Mouse (Mus musculus) hindbrain, embryonic 11.5 days (tissue): Measurements from ENCODE around the gene Vmn1r89. TPM values are rescaled to one million over a fixed set of nuclear protein-coding genes. Genes with fewer than 3 reads are reported as not detected.

Source experiments
- ATAC-seq: fragments of 200-750 bp; cut with Nextera tagmentation; 2 replicates; pipeline ENCODE4 v1.8.0; 2017; ENCODE audit warnings: mild to moderate bottlenecking, moderate TSS enrichment, moderate library complexity; ENCODE audit not compliant: low FRiP score
- DNase-seq: peaks from one replicate; pipeline ENCODE4 v3.0.0-alpha.2; 2015; ENCODE audit warnings: low spot score
- H3K27ac ChIP-seq: fragments of 300-500 bp; sonication (generic); 2 replicates; pipeline ENCODE4 v1.5.1; 2014; ENCODE audit warnings: mild to moderate bottlenecking, low read depth, low read length
- H3K27me3 ChIP-seq: fragments of 300-500 bp; sonication (generic); 2 replicates; pipeline ENCODE4 v1.6.1; 2014; ENCODE audit warnings: mild to moderate bottlenecking, low read length, moderate library complexity, mixed read lengths; ENCODE audit not compliant: control insufficient read depth, insufficient read depth
- H3K36me3 ChIP-seq: fragments of 300-500 bp; sonication (generic); 2 replicates; pipeline ENCODE4 v1.6.1; 2014; ENCODE audit warnings: mild to moderate bottlenecking, low read length, moderate library complexity, mixed read lengths; ENCODE audit not compliant: control insufficient read depth, insufficient read depth
- H3K4me1 ChIP-seq: fragments of 300-500 bp; sonication (generic); replicated peaks from 2 replicates; pipeline ENCODE4 v1.6.1; 2014; ENCODE audit warnings: low read length, mixed read lengths; ENCODE audit not compliant: control insufficient read depth, insufficient read depth
- H3K4me2 ChIP-seq: fragments of 300-500 bp; sonication (generic); replicated peaks from 2 replicates; pipeline ENCODE4 v1.6.1; 2014; ENCODE audit warnings: mild to moderate bottlenecking, low read depth, low read length
- H3K4me3 ChIP-seq: fragments of 300-500 bp; sonication (generic); 2 replicates; pipeline ENCODE4 v1.5.1; 2014; ENCODE audit warnings: low read depth, low read length
- H3K9ac ChIP-seq: fragments of 300-500 bp; sonication (generic); 2 replicates; pipeline ENCODE4 v1.6.1; 2014; ENCODE audit warnings: low read depth, low read length
- H3K9me3 ChIP-seq: fragments of 300-500 bp; sonication (generic); 2 replicates; pipeline ENCODE4 v1.6.1; 2016; ENCODE audit warnings: low read length; ENCODE audit not compliant: control insufficient read depth
- WGBS: fragments of 180-500 bp; shearing (Covaris S2); extraction: QIAGEN DNeasy Blood & Tissue Kit; methylation state at CpG from one replicate; pipeline ENCODE4 v1.1.7; 2014; 5-methylcytosine and 5-hydroxymethylcytosine counted together
- polyA plus RNA-seq: library from polyadenylated mRNA; unstranded; fragments of >200 nt; fragmentation: Nextera tagmentation; extraction: Ambion mirVana; gene quantifications from 2 replicates; pipeline ENCODE4 v1.2.1, GENCODE M21; 2014

Gene Vmn1r89
- polyA plus RNA-seq, result not detected in 2 replicates

GRCm38 (mm10) chr7:13212720-13213119 lies at the start of gene Vmn1r89:
Vmn1r89 (plus strand) TSS chr7:13213020.
- H3K27me3 ChIP-seq, result no peaks in the 10 kb centered on the region
- DNase-seq (no peak), ATAC-seq (no peak)
- no peaks in the 10 kb centered on the region for H3K4me1 ChIP-seq
- no peak within 1 kb of the TSS for H3K4me2 ChIP-seq
- no peak within 1 kb of the TSS for H3K27ac ChIP-seq
- H3K36me3 ChIP-seq, result no peaks in the 10 kb centered on the region
- no peaks in the 10 kb centered on the region for H3K9me3 ChIP-seq
- no peak within 1 kb of the TSS for H3K9ac ChIP-seq
- no peak within 1 kb of the TSS for H3K4me3 ChIP-seq

GRCm38 (mm10) chr7:13260746-13261700 lies 48.2 kb downstream of the Vmn1r89 start:
- WGBS, result 39% methylated on average over 50 of the region's 50 CpGs
- Histone ChIP-seq H3K27me3 (no peaks in the 10 kb centered on the region), H3K4me3 (no peak overlapping the region), H3K27ac (no peak overlapping the region), H3K4me2 (no peak overlapping the region), H3K36me3 (no peaks in the 10 kb centered on the region), H3K4me1 (no peaks in the 10 kb centered on the region), H3K9me3 (no peaks in the 10 kb centered on the region), H3K9ac (no peak overlapping the region)
- DNase-seq, result no peak
- 0 out of 2 replicates have a peak, but pooled peaks have one; percentile 33 for ATAC-seq

GRCm38 (mm10) chr7:13263851-13264250 lies 51.0 kb downstream of the Vmn1r89 start:
- H3K4me1 ChIP-seq, result no peaks in the 10 kb centered on the region
- DNase-seq, result no peak
- H3K9ac ChIP-seq, result no peak overlapping the region
- H3K4me3 ChIP-seq, result no peak overlapping the region
- ATAC-seq, result no peak
- WGBS, result 86% methylated on average over 5 of the region's 5 CpGs
- no peak overlapping the region for H3K27ac ChIP-seq
- H3K36me3 ChIP-seq, result no peaks in the 10 kb centered on the region
- no peaks in the 10 kb centered on the region for H3K9me3 ChIP-seq
- no peaks in the 10 kb centered on the region for H3K27me3 ChIP-seq
- H3K4me2 ChIP-seq, result no peak overlapping the region

- Histone ChIP-seq H3K9me3 (no peaks in the 10 kb centered on the region), H3K4me1 (no peaks in the 10 kb centered on the region), H3K27me3 (no peaks in the 10 kb centered on the region), H3K4me2 (no peak overlapping the region), H3K9ac (no peak overlapping the region), H3K4me3 (no peak overlapping the region), H3K27ac (no peak overlapping the region), H3K36me3 (no peaks in the 10 kb centered on the region)
- DNase-seq, result no peak
- no peak for ATAC-seq
- whole genome bisulfite sequencing, result 65% methylated on average over 2 of the region's 2 CpGs
Observed at GRCm38 (mm10) chr7:13264396-13264795, 51.6 kb downstream of the Vmn1r89 start.

- Histone ChIP-seq H3K36me3 (no peaks in the 10 kb centered on the region), H3K9ac (no peak overlapping the region), H3K27me3 (no peaks in the 10 kb centered on the region), H3K4me3 (no peak overlapping the region), H3K9me3 (no peaks in the 10 kb centered on the region), H3K4me1 (no peaks in the 10 kb centered on the region), H3K27ac (no peak overlapping the region), H3K4me2 (no peak overlapping the region)
- ATAC-seq, result no peak
- no peak for DNase-seq
- 91% methylated on average over 4 of the region's 4 CpGs for WGBS
Observed at GRCm38 (mm10) chr7:13268749-13269260, 56.0 kb downstream of the Vmn1r89 start.

GRCm38 (mm10) chr7:13269394-13269793 lies 56.6 kb downstream of the Vmn1r89 start:
- Histone ChIP-seq H3K9me3 (no peaks in the 10 kb centered on the region), H3K4me1 (no peaks in the 10 kb centered on the region), H3K36me3 (no peaks in the 10 kb centered on the region), H3K4me3 (no peak overlapping the region), H3K4me2 (no peak overlapping the region), H3K27me3 (no peaks in the 10 kb centered on the region), H3K27ac (no peak overlapping the region), H3K9ac (no peak overlapping the region)
- DNase-seq, result no peak
- no peak for ATAC-seq
- 71% methylated on average over 11 of the region's 11 CpGs for WGBS

Other genes with a start within 250 kb of the Vmn1r89 start
- gene Zfp324, start 247.2 kb upstream of the Vmn1r89 start, polyA plus RNA-seq, result 7.4 and 8.0 TPM in 2 replicates
- 8.5 and 11.7 TPM in 2 replicates for gene Zfp446, start 235.2 kb upstream of the Vmn1r89 start, polyA plus RNA-seq
- not detected in 2 replicates for gene Slc27a5, start 214.8 kb upstream of the Vmn1r89 start, polyA plus RNA-seq
- 427 and 438 TPM in 2 replicates for gene Trim28, start 213.9 kb upstream of the Vmn1r89 start, polyA plus RNA-seq
- gene Zbtb45, start 203.0 kb upstream of the Vmn1r89 start, polyA plus RNA-seq, result 25.0 and 25.3 TPM in 2 replicates
- gene Chmp2a, start 178.2 kb upstream of the Vmn1r89 start, polyA plus RNA-seq, result 154 and 157 TPM in 2 replicates
- 147 and 173 TPM in 2 replicates for gene Ube2m, start 174.7 kb upstream of the Vmn1r89 start, polyA plus RNA-seq
- 2.4 and 2.6 TPM in 2 replicates for gene Mzf1, start 158.3 kb upstream of the Vmn1r89 start, polyA plus RNA-seq
- 0.05 TPM in 1 of 2 replicates, not detected in the other for gene Vmn1r85, start 117.8 kb upstream of the Vmn1r89 start, polyA plus RNA-seq
- gene Vmn1r86, start 93.1 kb upstream of the Vmn1r89 start, polyA plus RNA-seq, result not detected in 2 replicates
- gene Vmn1r87, start 72.9 kb upstream of the Vmn1r89 start, polyA plus RNA-seq, result not detected in 2 replicates
- not detected in 2 replicates for gene Vmn1r88, start 53.5 kb upstream of the Vmn1r89 start, polyA plus RNA-seq
- 107 and 113 TPM in 2 replicates for gene Lig1, start 64.3 kb downstream of the Vmn1r89 start, polyA plus RNA-seq
- gene Zswim9, start 65.7 kb downstream of the Vmn1r89 start, polyA plus RNA-seq, result 4.9 and 6.7 TPM in 2 replicates
- 1.6 and 1.7 TPM in 2 replicates for gene Pla2g4c, start 111.6 kb downstream of the Vmn1r89 start, polyA plus RNA-seq
- gene Cabp5, start 185.1 kb downstream of the Vmn1r89 start, polyA plus RNA-seq, result not detected in 2 replicates
- gene Bsph1, start 237.8 kb downstream of the Vmn1r89 start, polyA plus RNA-seq, result not detected in 2 replicates